Mouse (Mus musculus) hindbrain, embryonic 16.5 days (tissue): ENCODE results near the gene Mecr. TPM values are rescaled to one million over a fixed set of nuclear protein-coding genes. Genes with fewer than 3 reads are reported as not detected.

ENCODE experiments used
- ATAC-seq: fragments of 200-750 bp; cut with Nextera tagmentation; 2 replicates; pipeline ENCODE4 v1.8.0; 2017; ENCODE audit warnings: moderate TSS enrichment, moderate library complexity
- H3K27ac ChIP-seq: fragments of 300-500 bp; sonication (generic); 2 replicates; pipeline ENCODE4 v1.5.1; 2014; ENCODE audit warnings: low read depth, mild to moderate bottlenecking, control low read depth, low read length, moderate library complexity
- H3K27me3 ChIP-seq: fragments of 300-500 bp; sonication (generic); replicated peaks from 2 replicates; pipeline ENCODE4 v1.6.1; 2014; ENCODE audit warnings: low read length; ENCODE audit not compliant: control insufficient read depth, insufficient read depth
- H3K36me3 ChIP-seq: fragments of 300-500 bp; sonication (generic); 2 replicates; pipeline ENCODE4 v1.6.1; 2014; ENCODE audit warnings: mild to moderate bottlenecking, low read length, moderate library complexity, mixed read lengths; ENCODE audit not compliant: control insufficient read depth, insufficient read depth
- H3K4me1 ChIP-seq: fragments of 300-500 bp; sonication (generic); 2 replicates; pipeline ENCODE4 v1.6.1; 2014; ENCODE audit warnings: low read depth, low read length; ENCODE audit not compliant: control insufficient read depth, insufficient read depth
- H3K4me2 ChIP-seq: fragments of 300-500 bp; sonication (generic); 2 replicates; pipeline ENCODE4 v1.6.1; 2014; ENCODE audit warnings: mild to moderate bottlenecking, low read length, control low read depth, moderate library complexity
- H3K4me3 ChIP-seq: fragments of 300-500 bp; sonication (generic); 2 replicates; pipeline ENCODE4 v1.5.1; 2014; ENCODE audit warnings: mild to moderate bottlenecking, low read length, control low read depth, moderate library complexity
- H3K9ac ChIP-seq: fragments of 300-500 bp; sonication (generic); 2 replicates; pipeline ENCODE4 v1.6.1; 2014; ENCODE audit warnings: low read depth, mild to moderate bottlenecking, control low read depth, low read length, moderate library complexity
- H3K9me3 ChIP-seq: fragments of 300-500 bp; sonication (generic); 2 replicates; pipeline ENCODE4 v1.6.1; 2014; ENCODE audit warnings: mild to moderate bottlenecking, low read length, moderate library complexity; ENCODE audit not compliant: control insufficient read depth
- WGBS: fragments of 180-500 bp; shearing (Covaris S2); extraction: QIAGEN DNeasy Blood & Tissue Kit; methylation state at CpG from one replicate; pipeline ENCODE4 v1.1.7; 2014; 5-methylcytosine and 5-hydroxymethylcytosine counted together
- polyA plus RNA-seq: library from polyadenylated mRNA; unstranded; fragments of >200 nt; fragmentation: Nextera tagmentation; extraction: Ambion mirVana; gene quantifications from 2 replicates; pipeline ENCODE4 v1.2.1, GENCODE M21; 2015

Gene Mecr
- polyA plus RNA-seq, 1 experiment from 2014 or later, result 41.1 TPM

GRCm38 (mm10) chr4:131897787-131898186 lies 54.5 kb downstream of the Mecr start:
- no peak for ATAC-seq
- Histone ChIP-seq H3K36me3 (peaks cover 56% of the 10 kb centered on the region), H3K9me3 (no peaks in the 10 kb centered on the region), H3K4me1 (no peaks in the 10 kb centered on the region), H3K27me3 (no peaks in the 10 kb centered on the region), H3K4me2 (no peak overlapping the region), H3K27ac (no peak overlapping the region), H3K9ac (no peak overlapping the region), H3K4me3 (no peak overlapping the region)
- WGBS, result 94% methylated on average over 8 of the region's 8 CpGs

- 83% methylated on average over 12 of the region's 12 CpGs for WGBS
- no peaks in the 10 kb centered on the region for H3K4me1 ChIP-seq
- ATAC-seq, result no peak
Observed at GRCm38 (mm10) chr4:131898503-131899179, 55.4 kb downstream of the Mecr start.

GRCm38 (mm10) chr4:131899180-131899554 lies 55.9 kb downstream of the Mecr start:
- no peaks in the 10 kb centered on the region for H3K27me3 ChIP-seq
- no peak for ATAC-seq
- no peak overlapping the region for H3K4me2 ChIP-seq
- WGBS, result 74% methylated on average over 6 of the region's 6 CpGs
- no peak overlapping the region for H3K9ac ChIP-seq
- H3K36me3 ChIP-seq, result peaks cover 48% of the 10 kb centered on the region
- no peaks in the 10 kb centered on the region for H3K4me1 ChIP-seq
- H3K9me3 ChIP-seq, result no peaks in the 10 kb centered on the region
- no peak overlapping the region for H3K4me3 ChIP-seq
- H3K27ac ChIP-seq, result no peak overlapping the region

More at GRCm38 (mm10) chr4:131898503-131899179, 55.4 kb downstream of the Mecr start:
- no peaks in the 10 kb centered on the region for H3K27me3 ChIP-seq
- H3K36me3 ChIP-seq, result peaks cover 51% of the 10 kb centered on the region
- H3K9me3 ChIP-seq, result no peaks in the 10 kb centered on the region
- no peak overlapping the region for H3K27ac ChIP-seq
- H3K4me2 ChIP-seq, result no peak overlapping the region
- no peak overlapping the region for H3K4me3 ChIP-seq
- no peak overlapping the region; the same call in 1 of the 2 replicates for H3K9ac ChIP-seq

- no peak overlapping the region for H3K9ac ChIP-seq
- no peaks in the 10 kb centered on the region for H3K4me1 ChIP-seq
- no peak overlapping the region for H3K4me2 ChIP-seq
- WGBS, result 90% methylated on average over 15 of the region's 15 CpGs
- no peak overlapping the region for H3K27ac ChIP-seq
- no peaks in the 10 kb centered on the region for H3K27me3 ChIP-seq
- no peak for ATAC-seq
- no peaks in the 10 kb centered on the region for H3K9me3 ChIP-seq
- no peak overlapping the region for H3K4me3 ChIP-seq
- peaks cover 44% of the 10 kb centered on the region for H3K36me3 ChIP-seq
Observed at GRCm38 (mm10) chr4:131901090-131901489, 57.8 kb downstream of the Mecr start.

- ATAC-seq, result peak; percentile 62; the same call in 1 of the 2 replicates
Observed at GRCm38 (mm10) chr4:131904478-131904877, 61.2 kb downstream of the Mecr start.

GRCm38 (mm10) chr4:131906423-131906822 lies 63.2 kb downstream of the Mecr start:
- no peak for ATAC-seq
- Histone ChIP-seq H3K4me3 (no peak overlapping the region), H3K36me3 (peaks cover 6% of the 10 kb centered on the region; the same call in 1 of the 2 replicates), H3K9me3 (no peaks in the 10 kb centered on the region), H3K9ac (no peak overlapping the region), H3K27ac (no peak overlapping the region), H3K4me2 (no peak overlapping the region), H3K4me1 (peaks cover 5% of the 10 kb centered on the region), H3K27me3 (no peaks in the 10 kb centered on the region)
- 67% methylated on average over 6 of the region's 6 CpGs for WGBS

More at GRCm38 (mm10) chr4:131904478-131904877, 61.2 kb downstream of the Mecr start:
- H3K27ac ChIP-seq, result no peak overlapping the region
- H3K9ac ChIP-seq, result no peak overlapping the region
- peaks cover 25% of the 10 kb centered on the region for H3K36me3 ChIP-seq
- no peaks in the 10 kb centered on the region for H3K9me3 ChIP-seq
- H3K4me3 ChIP-seq, result no peak overlapping the region
- no peak overlapping the region for H3K4me2 ChIP-seq
- WGBS, result 61% methylated on average over 8 of the region's 8 CpGs
- no peaks in the 10 kb centered on the region for H3K27me3 ChIP-seq
- H3K4me1 ChIP-seq, result no peaks in the 10 kb centered on the region

GRCm38 (mm10) chr4:131907912-131908311 lies 64.6 kb downstream of the Mecr start:
- no peak overlapping the region for H3K9ac ChIP-seq
- peaks cover 4% of the 10 kb centered on the region for H3K27me3 ChIP-seq
- ATAC-seq, result no peak
- no peak overlapping the region for H3K4me3 ChIP-seq
- 89% methylated on average over 3 of the region's 3 CpGs for WGBS
- no peaks in the 10 kb centered on the region for H3K9me3 ChIP-seq
- no peak overlapping the region for H3K27ac ChIP-seq
- peaks cover 5% of the 10 kb centered on the region for H3K4me1 ChIP-seq
- 0 out of 2 replicates have a peak, but pooled peaks cover 2% of the 10 kb centered on the region for H3K36me3 ChIP-seq
- H3K4me2 ChIP-seq, result no peak overlapping the region

- peak overlapping the region; percentile 21; the same call in 1 of the 2 replicates for H3K4me2 ChIP-seq
- peaks cover 15% of the 10 kb centered on the region for H3K4me1 ChIP-seq
- H3K9ac ChIP-seq, result 0 out of 2 replicates have a peak overlapping the region, but pooled peaks have one; percentile 6
- H3K36me3 ChIP-seq, result no peaks in the 10 kb centered on the region
- H3K4me3 ChIP-seq, result no peak overlapping the region
- no peak overlapping the region for H3K27ac ChIP-seq
- peaks cover 4% of the 10 kb centered on the region for H3K27me3 ChIP-seq
- H3K9me3 ChIP-seq, result no peaks in the 10 kb centered on the region
- ATAC-seq, result no peak
- 17% methylated on average over 18 of the region's 21 CpGs for WGBS
Observed at GRCm38 (mm10) chr4:131910237-131910994, 67.1 kb downstream of the Mecr start.

GRCm38 (mm10) chr4:131911521-131911920 lies 68.3 kb downstream of the Mecr start:
- no peak overlapping the region for H3K27ac ChIP-seq
- H3K9ac ChIP-seq, result no peak overlapping the region
- no peaks in the 10 kb centered on the region for H3K36me3 ChIP-seq
- H3K4me3 ChIP-seq, result no peak overlapping the region
- peaks cover 11% of the 10 kb centered on the region for H3K27me3 ChIP-seq
- ATAC-seq, result no peak
- peaks cover 16% of the 10 kb centered on the region for H3K4me1 ChIP-seq
- WGBS, result 44% methylated on average over 4 of the region's 5 CpGs
- no peak overlapping the region for H3K4me2 ChIP-seq
- H3K9me3 ChIP-seq, result no peaks in the 10 kb centered on the region
